Mouse (Mus musculus) liver, adult 2 months (tissue): Measurements from ENCODE around the gene Mfsd12. TPM values are rescaled to one million over a fixed set of nuclear protein-coding genes. Genes with fewer than 3 reads are reported as not detected.

ENCODE experiments used
- DNase-seq: peaks from one replicate; pipeline ENCODE4 v3.0.0-alpha.2; 2011; ENCODE audit warnings: low read depth, low spot score; ENCODE audit errors: extremely low read depth
- H3K27ac ChIP-seq: fragments of 200-500 bp; replicated peaks from 2 replicates; pipeline ENCODE4 v1.5.1; 2012; ENCODE audit warnings: low read depth, mild to moderate bottlenecking, control low read depth, inconsistent platforms, low read length; ENCODE audit not compliant: insufficient read depth
- H3K27me3 ChIP-seq: fragments of 200-500 bp; 2 replicates; pipeline ENCODE4 v1.6.1; 2012; ENCODE audit warnings: mild to moderate bottlenecking, moderate library complexity, low read length, inconsistent platforms; ENCODE audit not compliant: control insufficient read depth, insufficient read depth
- H3K36me3 ChIP-seq: fragments of 200-500 bp; 2 replicates; pipeline ENCODE4 v1.6.1; 2012; ENCODE audit warnings: low read length, inconsistent platforms; ENCODE audit not compliant: control insufficient read depth, insufficient read depth
- H3K4me1 ChIP-seq: fragments of 200-500 bp; 2 replicates; pipeline ENCODE4 v1.6.1; 2011; ENCODE audit warnings: low read length; ENCODE audit not compliant: control insufficient read depth, insufficient read depth
- H3K4me3 ChIP-seq: fragments of 200-500 bp; 2 replicates; pipeline ENCODE4 v1.5.1; 2011; ENCODE audit warnings: low read depth, mild to moderate bottlenecking, control low read depth, low read length, moderate library complexity; ENCODE audit not compliant: insufficient read depth
- H3K79me2 ChIP-seq: fragments of 200-500 bp; 2 replicates; pipeline ENCODE4 v1.6.1; 2012; ENCODE audit warnings: inconsistent platforms, mild to moderate bottlenecking, low read length, moderate library complexity; ENCODE audit not compliant: control insufficient read depth, insufficient read depth
- H3K9ac ChIP-seq: fragments of 200-500 bp; 2 replicates; pipeline ENCODE4 v1.6.1; 2012; ENCODE audit warnings: low read depth, mild to moderate bottlenecking, control low read depth, inconsistent platforms, low read length
- CTCF ChIP-seq: fragments of 200-500 bp; IDR thresholded peaks from 2 replicates; pipeline ENCODE4 v1.5.1; 2011; ENCODE audit warnings: low read depth, low read length, control low read depth
- POLR2A ChIP-seq: fragments of 200-500 bp; IDR thresholded peaks from 2 replicates; pipeline ENCODE4 v1.6.1; 2011; ENCODE audit warnings: low read length, control low read depth; ENCODE audit not compliant: insufficient read depth; ENCODE audit errors: extremely low read depth
- WGBS: fragments of 180-500 bp; shearing (Covaris S2); methylation state at CpG from one replicate; pipeline ENCODE4 v1.1.7; 2018; 5-methylcytosine and 5-hydroxymethylcytosine counted together
- polyA plus RNA-seq: library from polyadenylated mRNA; depleted of rRNA; stranded (reverse); fragments of >200 nt; gene quantifications from 2 replicates; pipeline ENCODE4 v1.2.3, GENCODE M21; 2012
- total RNA-seq: library from RNA; depleted of rRNA; stranded (reverse); fragments of >200 nt; gene quantifications from 2 replicates; pipeline ENCODE4 v1.2.3, GENCODE M21; 2014

Gene Mfsd12
- total and polyA plus RNA-seq, 2 experiments, result 5.3 to 12.8 TPM

- H3K79me2 ChIP-seq, result peaks cover 13% of the 10 kb centered on the region
- no peaks in the 10 kb centered on the region for H3K27me3 ChIP-seq
- WGBS, result 19% methylated on average over 3 of the region's 3 CpGs
- H3K27ac ChIP-seq, result no peak overlapping the region
- no peak overlapping the region for H3K9ac ChIP-seq
- no peak overlapping the region for H3K4me3 ChIP-seq
- 0 out of 2 replicates have a peak, but pooled peaks cover 1% of the 10 kb centered on the region for H3K36me3 ChIP-seq
- H3K4me1 ChIP-seq, result peaks cover 17% of the 10 kb centered on the region
- peak; percentile 43 for DNase-seq
- TF ChIP-seq CTCF, result no peak
- TF ChIP-seq POLR2A, result no peak
These were observed 32.1 kb downstream of the Mfsd12 start for GRCm38 (mm10) chr10:81389373-81389772.

GRCm38 (mm10) chr10:81389801-81390677 lies 32.7 kb downstream of the Mfsd12 start:
- H3K36me3 ChIP-seq, result 0 out of 2 replicates have a peak, but pooled peaks cover 1% of the 10 kb centered on the region
- H3K27ac ChIP-seq, result no peak overlapping the region
- peaks cover 14% of the 10 kb centered on the region for H3K4me1 ChIP-seq
- H3K9ac ChIP-seq, result no peak overlapping the region
- peaks cover 6% of the 10 kb centered on the region for H3K79me2 ChIP-seq
- no peak overlapping the region for H3K4me3 ChIP-seq
- H3K27me3 ChIP-seq, result no peaks in the 10 kb centered on the region
- DNase-seq, result no peak
- TF ChIP-seq CTCF (peak; percentile 95), POLR2A (no peak)
- 52% methylated on average over 23 of the region's 23 CpGs for WGBS

DNA sequence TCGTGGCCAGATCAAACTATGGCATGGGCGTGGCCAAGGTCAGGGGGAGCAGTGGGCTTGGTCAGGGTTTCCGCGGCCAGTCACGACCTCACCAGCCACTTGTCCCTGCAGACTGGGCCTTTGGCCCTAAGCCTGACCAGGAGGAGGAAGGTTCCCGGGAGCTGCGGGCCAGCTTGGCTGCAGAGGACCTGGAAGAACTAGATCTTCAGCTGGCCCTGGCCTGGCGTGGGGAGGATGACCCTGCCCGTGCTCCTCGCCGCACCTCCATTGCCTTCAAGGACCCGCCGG lies 33.3 kb downstream of the Mfsd12 start:
- 89% methylated on average over 13 of the region's 13 CpGs for WGBS
- Histone ChIP-seq H3K4me1 (peaks cover 9% of the 10 kb centered on the region), H3K4me3 (no peak overlapping the region), H3K79me2 (peaks cover under 1% of the 10 kb centered on the region; the same call in 1 of the 2 replicates), H3K36me3 (0 out of 2 replicates have a peak, but pooled peaks cover 1% of the 10 kb centered on the region), H3K27me3 (no peaks in the 10 kb centered on the region), H3K27ac (no peak overlapping the region), H3K9ac (no peak overlapping the region)
- no peak for DNase-seq
- TF ChIP-seq CTCF, result no peak
- no peak for TF ChIP-seq POLR2A

DNA sequence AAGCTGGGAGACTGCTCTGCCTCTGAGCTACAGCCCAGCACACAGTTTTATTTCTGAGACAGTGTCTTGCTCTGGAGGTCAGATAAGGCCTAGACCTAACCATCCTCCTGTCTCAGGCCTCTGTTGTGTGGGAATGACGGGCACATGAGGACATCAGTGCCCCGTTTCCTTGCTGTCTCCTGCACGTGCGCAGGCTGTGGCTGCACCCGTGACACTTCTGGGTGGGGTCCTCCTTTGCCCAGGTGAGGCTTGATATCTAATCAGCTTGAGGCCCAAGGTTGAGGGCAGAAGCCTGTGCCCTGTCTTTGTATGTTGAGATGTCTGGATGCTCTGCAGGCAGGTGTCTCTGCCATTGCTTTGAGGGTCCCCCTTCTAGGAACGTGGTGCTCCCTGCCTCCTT lies 35.0 kb downstream of the Mfsd12 start:
- peaks cover 9% of the 10 kb centered on the region for H3K4me1 ChIP-seq
- WGBS, result 84% methylated on average over 6 of the region's 6 CpGs
- DNase-seq, result no peak
- no peaks in the 10 kb centered on the region for H3K27me3 ChIP-seq
- no peak overlapping the region for H3K27ac ChIP-seq
- no peak overlapping the region for H3K4me3 ChIP-seq
- H3K79me2 ChIP-seq, result no peaks in the 10 kb centered on the region
- no peak for TF ChIP-seq POLR2A
- no peak for TF ChIP-seq CTCF
- H3K9ac ChIP-seq, result no peak overlapping the region
- H3K36me3 ChIP-seq, result peaks cover 1% of the 10 kb centered on the region; the same call in 1 of the 2 replicates

DNA sequence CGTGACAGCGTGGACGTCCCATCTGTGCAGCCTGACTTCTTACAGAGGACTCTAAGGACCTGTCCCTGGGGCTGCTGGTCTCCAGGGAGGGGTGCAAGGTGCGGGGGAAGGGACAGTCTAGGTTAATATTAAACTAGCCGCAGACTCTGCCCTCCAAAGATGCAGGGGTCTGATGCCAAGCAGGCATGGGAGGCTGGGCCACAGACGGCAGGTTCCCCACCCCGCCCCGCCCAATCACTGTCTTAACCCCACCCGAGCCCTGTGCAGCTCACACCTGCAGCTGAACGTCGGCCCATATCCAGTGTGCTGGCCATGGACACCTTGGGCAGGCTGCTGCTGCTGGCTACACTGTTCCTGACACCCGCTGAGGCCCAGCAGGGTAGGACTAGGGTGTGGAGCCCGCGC lies 35.5 kb downstream of the Mfsd12 start, which contains the start of gene Smim24:
TSS of gene Smim24 (plus strand) at position 271 of the 405 bp plus-strand sequence.
- H3K4me3 ChIP-seq, result no peak within 1 kb of the TSS
- no peaks in the 10 kb centered on the region for H3K27me3 ChIP-seq
- no peak for TF ChIP-seq CTCF
- H3K9ac ChIP-seq, result peak within 1 kb of the TSS; percentile 7; the same call in 1 of the 2 replicates
- 45% methylated on average over 14 of the region's 14 CpGs for WGBS
- no peak within 1 kb of the TSS for H3K27ac ChIP-seq
- DNase-seq, result peak; percentile 48
- H3K4me1 ChIP-seq, result peaks cover 9% of the 10 kb centered on the region
- no peaks in the 10 kb centered on the region for H3K79me2 ChIP-seq
- no peaks in the 10 kb centered on the region; the same call in 1 of the 2 replicates for H3K36me3 ChIP-seq
